Mouse (Mus musculus): ENCODE results near the gene Neurog2.

Gene Neurog2

GRCm38 (mm10) chr3:127646156-127646825 lies 13.4 kb downstream of the Neurog2 start:
- no peak for DNase-seq (ENCODE audit: low read depth)

- no peak for DNase-seq (ENCODE audit: low read depth)
Observed at GRCm38 (mm10) chr3:127651742-127652653, 19.1 kb downstream of the Neurog2 start.

GRCm38 (mm10) chr3:127660712-127661111 lies 27.8 kb downstream of the Neurog2 start:
- DNase-seq (ENCODE audit: low read depth), result no peak

GRCm38 (mm10) chr3:127661646-127662531 lies 29.0 kb downstream of the Neurog2 start:
- no peak for DNase-seq (ENCODE audit: low read depth)

- DNase-seq (ENCODE audit: low read depth), result no peak
Observed at GRCm38 (mm10) chr3:127679703-127680102, 46.8 kb downstream of the Neurog2 start.

Data from naive thymus-derived CD4-positive, alpha-beta T cell, adult 2 months (primary cell).